Mouse (Mus musculus) left cerebral cortex, adult 2 months (tissue): Measurements from ENCODE around the gene Sptbn4. TPM values are rescaled to one million over a fixed set of nuclear protein-coding genes. Genes with fewer than 3 reads are reported as not detected.

Source experiments
- DNase-seq, 2 experiments: peaks; one replicate each; pipeline ENCODE4 v3.0.0; 2021 to 2022; ENCODE audit warnings: low spot score in 2 of 2, mixed read lengths in 1 of 2; ENCODE audit errors: extremely low spot score in 1 of 2
- H3K27ac ChIP-seq: fragments of 200-600 bp; 2 replicates; pipeline ENCODE4 v1.8.1; 2022
- H3K4me3 ChIP-seq: fragments of 200-600 bp; 2 replicates; pipeline ENCODE4 v1.8.1; 2022
- CTCF ChIP-seq: fragments of 200-600 bp; IDR thresholded peaks from 2 replicates; pipeline ENCODE4 v1.8.1; 2022; ENCODE audit warnings: antibody characterized with exemption, mild to moderate bottlenecking, moderate library complexity
- intact Hi-C: fragments of 180-260 bp; cut with DNase I; formaldehyde crosslinking; loops from one replicate; pipeline ENCODE4 v1.15.1; 2025
- total RNA-seq, 2 experiments: library from RNA; stranded (reverse); gene quantifications; 2 replicates each; pipeline ENCODE4 v1.2.3; 2021

The Sptbn4 gene
- total RNA-seq, 2 experiments from 2014 or later = 153 to 162 TPM

- intact Hi-C loops = no loop called here
- H3K4me3 ChIP-seq = no peak overlapping the region
- DNase-seq = no peak
- no peak overlapping the region for H3K27ac ChIP-seq
- no peak for TF ChIP-seq CTCF
Observed at GRCm38 (mm10) chr7:27310996-27311535, 136.4 kb downstream of the Sptbn4 start.

- no peak for TF ChIP-seq CTCF
- Histone ChIP-seq H3K27ac (no peak overlapping the region), H3K4me3 (no peak overlapping the region)
- intact Hi-C loops = no loop called here
- no peak for DNase-seq
Observed at GRCm38 (mm10) chr7:27310306-27310705, 137.2 kb downstream of the Sptbn4 start.

DNA sequence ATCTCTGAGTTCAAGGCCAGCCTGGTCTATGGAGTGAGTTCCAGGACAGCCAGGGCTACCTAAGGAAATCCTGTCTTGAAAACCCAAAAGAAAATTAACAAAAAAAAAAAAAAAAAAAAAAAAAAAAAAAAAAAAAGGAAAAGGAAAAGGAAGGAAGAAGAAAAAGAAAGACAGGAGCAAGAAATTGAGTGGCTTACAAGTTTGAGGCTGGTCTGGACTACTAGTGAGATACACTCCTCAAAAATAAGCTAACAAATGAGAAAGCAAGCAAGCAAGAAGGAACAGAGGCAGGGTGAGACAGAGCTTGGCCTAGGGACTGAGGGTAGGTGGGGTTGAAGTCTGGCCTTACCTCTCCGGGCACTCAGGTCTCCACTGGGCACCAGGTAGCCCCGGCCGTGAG is 137.7 kb downstream of the Sptbn4 start:
- Histone ChIP-seq H3K27ac (no peak overlapping the region), H3K4me3 (no peak overlapping the region)
- TF ChIP-seq CTCF = no peak
- no peak for DNase-seq
- intact Hi-C loops = no loop called here

- Histone ChIP-seq H3K4me3 (no peak overlapping the region), H3K27ac (no peak overlapping the region)
- no peak for TF ChIP-seq CTCF
- intact Hi-C loops = no loop called here
- DNase-seq = no peak
Observed at GRCm38 (mm10) chr7:27308821-27309549, 138.5 kb downstream of the Sptbn4 start.

DNA sequence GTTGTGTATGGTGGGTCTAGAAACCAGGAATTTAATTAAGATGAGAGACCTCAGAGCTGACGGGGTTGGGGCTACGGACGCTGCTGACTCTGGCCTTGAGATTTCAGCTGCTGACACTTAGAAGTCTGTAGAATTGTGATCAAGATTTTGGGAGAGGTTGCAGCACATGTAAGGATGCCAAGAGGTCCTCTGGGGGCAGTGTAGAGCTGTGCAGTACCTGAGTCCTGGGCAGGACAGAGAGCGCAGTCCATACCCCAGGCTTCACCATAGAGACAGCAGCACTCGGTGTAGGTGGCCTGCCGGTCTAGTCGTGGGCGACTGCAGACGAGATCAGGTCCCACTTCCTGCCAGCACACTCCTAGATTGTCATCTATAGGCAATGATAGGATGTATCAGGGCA is 139.9 kb downstream of the Sptbn4 start:
- no peak overlapping the region for H3K4me3 ChIP-seq
- peak; percentile 37 for TF ChIP-seq CTCF
- H3K27ac ChIP-seq = no peak overlapping the region
- intact Hi-C loops = no loop called here
- DNase-seq = no peak

Other genes with a start within 250 kb of the Sptbn4 start
- 10 to 100 TPM; 11.7 to 12.6 TPM for gene Itpkc, start 219.0 kb downstream of the Sptbn4 start, total RNA-seq
- gene Coq8b, start 214.7 kb downstream of the Sptbn4 start, total RNA-seq = 10 to 100 TPM; 35.4 to 36.2 TPM
- gene Numbl, start 189.3 kb downstream of the Sptbn4 start, total RNA-seq = 100 to 1,000 TPM; 117 to 135 TPM
- gene Ltbp4, start 110.0 kb downstream of the Sptbn4 start, total RNA-seq = 10 to 100 TPM; 48.1 to 51.2 TPM
- gene Shkbp1, start 91.7 kb downstream of the Sptbn4 start, total RNA-seq = 10 to 100 TPM; 23.2 to 40.3 TPM
- gene Gm20479, start 90.3 kb downstream of the Sptbn4 start, total RNA-seq = not detected
- 10 to 100 TPM; 18.1 to 18.3 TPM for gene Blvrb, start 292 bp upstream of the Sptbn4 start, total RNA-seq
- 1 to 10 TPM; 3.3 TPM for gene Sertad3, start 26.1 kb upstream of the Sptbn4 start, total RNA-seq
- gene Sertad1, start 39.2 kb upstream of the Sptbn4 start, total RNA-seq = 10 to 100 TPM; 18.8 to 21.7 TPM
- gene Prx, start 51.6 kb upstream of the Sptbn4 start, total RNA-seq = under 1 TPM; 0.47 to 0.50 TPM
- under 1 TPM in 1 of 2 experiments, not detected in 1; 0.16 TPM for gene Hipk4, start 75.6 kb upstream of the Sptbn4 start, total RNA-seq
- 100 to 1,000 TPM; 746 to 788 TPM for gene Pld3, start 105.5 kb upstream of the Sptbn4 start, total RNA-seq
- gene 2310022A10Rik, start 105.5 kb upstream of the Sptbn4 start, total RNA-seq = 10 to 100 TPM; 25.9 to 27.1 TPM
- gene Akt2, start 143.9 kb upstream of the Sptbn4 start, total RNA-seq = 100 to 1,000 TPM; 115 to 116 TPM
- gene Ttc9b, start 206.2 kb upstream of the Sptbn4 start, total RNA-seq = 100 to 1,000 TPM in 1 of 2 experiments, 10 to 100 TPM in 1; 99.1 to 101 TPM
- gene Map3k10, start 226.9 kb upstream of the Sptbn4 start, total RNA-seq = 100 to 1,000 TPM; 202 to 214 TPM
- gene Zfp607b, start 241.7 kb upstream of the Sptbn4 start, total RNA-seq = 10 to 100 TPM; 11.8 to 11.9 TPM